Mouse (Mus musculus) common myeloid progenitor, adult 5-6 weeks (primary cell): ENCODE measurements at regions not wholly inside any gene's neighbourhood (a gene's known extent, or its start where the extent isn't known, plus 50 kb on each side); places are given as distances from the start of the nearest gene placed in this dataset.
A peak's percentile ranks its signal among the peaks of the same experiment; 100 is the strongest.

Experiments
- ATAC-seq: replicated peaks from 2 replicates; pipeline ENCODE4 v1.8.0; 2016; ENCODE audit warnings: low read depth, mild to moderate bottlenecking, moderate TSS enrichment, inconsistent platforms; ENCODE audit not compliant: poor library complexity, severe bottlenecking

- no peak for ATAC-seq
Observed at GRCm38 (mm10) chr19:28732998-28733397, 53.1 kb upstream of the Glis3 start.

DNA sequence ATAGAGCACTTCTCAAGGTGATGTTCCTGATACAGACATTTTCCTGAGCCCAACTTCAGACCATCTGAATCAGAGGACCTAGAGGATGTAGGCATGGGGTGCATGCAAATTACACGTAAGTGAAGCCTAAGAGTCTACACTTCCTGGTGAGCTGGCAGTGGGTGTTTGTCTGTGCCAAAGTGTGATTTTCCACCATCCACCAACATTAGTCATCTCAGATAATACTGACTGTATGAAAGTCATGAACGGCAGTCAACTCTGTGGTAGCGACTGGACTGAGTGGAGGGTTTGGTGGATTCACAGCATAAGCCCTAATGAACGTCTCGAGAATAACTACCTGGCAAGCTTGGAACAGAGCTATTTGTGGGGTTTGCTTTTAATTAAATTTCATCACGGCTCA lies 53.9 kb upstream of the Glis3 start:
- no peak for ATAC-seq

- ATAC-seq, result no peak
Observed at GRCm38 (mm10) chr19:28743176-28743793, 63.4 kb upstream of the Glis3 start.

GRCm38 (mm10) chr19:28745105-28745504 lies 65.2 kb upstream of the Glis3 start:
- no peak for ATAC-seq

DNA sequence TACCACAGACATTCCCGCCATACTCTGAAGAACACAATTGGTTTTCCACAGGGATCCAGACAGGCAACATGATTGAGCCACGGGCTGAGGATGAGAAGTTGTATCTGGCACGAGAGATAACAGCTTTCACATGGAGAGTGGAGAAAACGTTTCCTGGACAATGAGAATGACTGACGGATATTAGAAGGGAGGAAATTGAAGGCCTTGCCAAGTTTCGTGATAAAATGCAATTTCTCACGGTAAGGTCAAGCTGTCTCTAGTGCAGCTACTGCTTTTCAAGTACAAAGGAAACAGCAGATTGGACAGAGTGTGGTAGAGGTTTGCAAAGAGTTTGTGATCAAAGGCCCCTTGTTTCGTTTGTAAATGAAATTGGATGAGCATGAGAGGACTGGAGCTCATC lies 65.7 kb upstream of the Glis3 start:
- no peak for ATAC-seq

DNA sequence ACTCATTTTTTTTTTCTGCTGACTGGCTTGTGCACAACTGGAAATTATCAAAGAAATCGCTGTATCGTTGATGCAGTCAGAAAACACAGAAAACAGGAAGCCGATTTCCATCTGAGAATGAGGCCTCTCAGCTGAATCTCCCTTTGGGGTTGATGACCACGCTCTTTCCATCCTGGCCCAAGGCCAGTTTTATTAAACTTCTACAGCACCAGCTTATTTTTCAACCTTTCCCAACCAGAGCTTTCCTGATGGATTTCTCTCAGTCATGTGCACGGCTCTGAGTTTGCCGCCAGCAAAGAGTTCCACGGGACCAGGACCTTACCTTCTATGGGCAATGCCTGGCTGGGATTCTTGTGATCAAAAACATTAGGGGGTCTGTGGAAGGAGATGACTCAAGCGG lies 71.2 kb upstream of the Glis3 start:
- no peak for ATAC-seq

DNA sequence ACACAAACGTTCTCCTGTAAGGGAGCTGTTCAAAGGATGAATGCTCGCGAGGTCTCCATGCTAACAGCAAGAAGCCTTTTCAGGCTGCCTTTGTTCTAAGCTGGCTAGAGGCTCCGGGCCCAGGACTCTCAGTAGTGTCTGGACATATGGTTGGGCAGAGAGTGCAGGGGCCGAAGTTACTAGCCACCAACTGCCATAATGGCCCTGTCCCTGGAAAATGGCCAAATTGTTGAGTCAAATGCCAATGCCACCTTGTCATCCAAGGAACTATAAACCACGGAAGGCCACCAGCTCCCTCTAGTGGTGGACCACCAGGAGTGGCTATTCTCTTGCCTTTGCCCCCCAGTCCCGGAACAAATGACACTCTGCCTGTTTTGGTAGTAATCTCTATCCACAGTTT lies 76.0 kb upstream of the Slc1a1 start:
- peak; percentile 45; the same call in 1 of the 2 replicates for ATAC-seq

DNA sequence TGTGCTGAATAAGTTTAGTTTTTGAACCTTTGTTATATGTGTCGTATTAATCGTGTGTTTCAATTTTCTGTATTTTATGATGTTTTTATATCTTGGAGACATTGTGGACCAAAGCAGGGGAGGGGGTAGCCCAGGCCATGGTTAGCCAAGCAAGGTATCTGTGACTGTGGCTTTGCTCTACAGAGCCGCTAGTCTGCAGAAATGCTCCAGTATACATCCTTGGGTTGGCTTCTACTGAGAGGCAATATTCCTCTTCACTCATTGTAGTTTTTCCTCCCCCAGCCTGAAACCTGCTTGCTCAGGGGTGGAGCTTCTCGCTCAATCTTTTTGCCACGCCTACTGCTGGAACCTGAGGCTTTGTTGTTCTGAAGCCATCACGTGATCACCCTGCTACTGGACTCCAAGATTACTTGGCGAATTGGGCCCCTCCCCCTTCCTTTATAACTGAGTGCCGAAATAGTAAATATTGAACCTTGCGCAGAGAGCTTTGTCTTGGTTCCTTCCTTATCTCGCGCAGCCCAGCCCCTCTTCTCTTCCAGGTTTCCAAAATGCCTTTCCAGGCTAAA lies 70.0 kb upstream of the Slc1a1 start:
- ATAC-seq, result no peak

DNA sequence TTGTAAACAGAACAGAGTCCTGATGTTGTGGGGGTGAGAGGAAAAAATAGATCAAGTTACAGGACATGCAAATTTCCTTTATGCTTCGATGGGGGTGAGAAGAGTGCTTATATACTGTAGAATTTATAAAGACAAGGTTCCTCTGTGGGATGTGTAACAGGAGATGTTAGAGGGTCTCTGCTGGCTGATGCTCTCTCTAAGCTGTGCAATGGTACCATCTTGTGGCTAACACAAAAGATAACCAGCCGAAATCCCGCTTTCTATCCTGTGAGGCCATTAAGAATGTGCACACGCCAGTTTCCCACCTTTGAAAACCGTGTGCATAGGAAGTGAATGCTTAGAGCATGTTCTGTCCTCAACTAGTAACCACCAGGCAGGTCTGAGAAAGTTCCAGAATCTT lies 66.6 kb upstream of the Slc1a1 start:
- ATAC-seq, result no peak

- peak; percentile 42; the same call in 1 of the 2 replicates for ATAC-seq
Observed at GRCm38 (mm10) chr19:28770419-28770818, 64.4 kb upstream of the Slc1a1 start.

DNA sequence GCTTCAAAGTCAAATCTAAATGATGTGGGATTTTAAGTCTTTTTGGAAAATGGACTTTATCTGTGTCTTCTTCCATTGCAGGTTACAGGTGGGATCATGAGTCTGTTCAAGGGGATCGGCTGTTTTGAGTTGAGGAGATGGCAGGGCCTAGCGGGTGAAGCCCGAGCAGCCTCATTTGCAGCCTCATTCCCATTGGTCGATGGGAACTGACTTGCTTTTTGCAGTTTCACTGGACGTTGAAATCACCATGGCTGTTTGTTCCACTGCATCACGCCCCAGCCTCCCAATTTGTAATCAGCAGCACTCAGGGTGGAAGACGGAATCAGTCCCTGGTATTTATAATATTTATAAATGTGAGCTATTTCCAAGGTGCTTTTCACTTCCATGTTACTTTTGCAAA lies 63.0 kb upstream of the Slc1a1 start:
- ATAC-seq, result no peak

GRCm38 (mm10) chr19:28772840-28773570 lies 61.8 kb upstream of the Slc1a1 start:
- no peak for ATAC-seq

DNA sequence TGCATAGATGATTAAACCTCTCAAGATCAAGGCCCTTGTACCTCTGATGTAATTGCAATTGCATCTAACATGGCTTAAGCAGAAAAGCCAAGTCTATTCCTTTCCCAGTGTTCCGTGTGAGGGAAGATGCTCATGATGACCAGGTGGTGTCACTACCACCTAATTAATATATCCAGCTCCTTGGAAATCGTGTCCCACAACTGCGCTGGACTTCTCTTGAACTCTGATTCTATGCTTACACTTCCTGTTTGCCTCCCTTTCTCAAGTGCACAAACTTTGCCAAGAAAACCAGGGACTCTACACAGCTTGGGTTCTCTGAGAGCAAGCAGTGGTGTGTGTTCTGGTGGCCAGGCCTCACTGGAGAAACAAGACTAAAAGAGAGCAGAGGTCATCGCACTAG lies 58.0 kb upstream of the Slc1a1 start:
- no peak for ATAC-seq

DNA sequence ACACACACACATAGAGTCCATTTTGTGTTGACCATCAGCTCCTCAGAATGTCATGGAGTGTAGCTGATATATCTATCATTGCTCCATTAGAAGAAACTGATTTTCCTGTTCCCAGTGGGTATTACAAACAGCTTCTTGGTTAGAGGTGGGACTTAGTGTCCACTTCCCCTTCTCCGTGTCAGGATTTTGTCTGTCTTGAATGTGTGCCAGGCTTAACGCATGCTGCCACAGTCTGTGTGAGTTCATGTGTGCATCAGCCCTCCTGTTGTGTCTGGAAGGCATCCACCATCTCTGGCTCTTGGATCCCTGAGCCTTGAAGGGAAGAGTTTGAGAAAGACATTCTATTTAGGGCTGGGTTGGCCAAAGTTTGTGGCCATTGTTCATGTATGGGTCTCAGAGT lies 57.2 kb upstream of the Slc1a1 start:
- ATAC-seq, result 0 out of 2 replicates have a peak, but pooled peaks have one; percentile 58

DNA sequence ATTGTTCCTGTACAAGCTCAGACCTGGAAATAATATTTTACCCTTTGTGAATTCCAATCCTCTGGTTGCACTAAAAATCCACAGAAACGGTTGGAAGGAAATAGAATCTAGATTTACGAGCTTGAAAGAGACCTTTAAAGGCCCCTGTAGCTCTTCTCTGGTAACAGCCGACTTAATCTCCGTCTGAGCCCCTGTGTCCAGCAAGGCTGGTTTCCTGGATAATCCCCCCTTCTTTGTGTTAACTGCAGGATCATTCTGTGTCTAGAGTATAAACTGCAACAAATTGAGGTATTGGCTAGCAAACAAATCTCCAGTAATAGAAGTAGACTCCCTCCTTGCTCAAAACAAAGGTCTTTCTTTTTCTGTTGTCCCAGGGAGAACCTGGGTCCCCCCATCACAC lies 56.5 kb upstream of the Slc1a1 start:
- no peak for ATAC-seq

DNA sequence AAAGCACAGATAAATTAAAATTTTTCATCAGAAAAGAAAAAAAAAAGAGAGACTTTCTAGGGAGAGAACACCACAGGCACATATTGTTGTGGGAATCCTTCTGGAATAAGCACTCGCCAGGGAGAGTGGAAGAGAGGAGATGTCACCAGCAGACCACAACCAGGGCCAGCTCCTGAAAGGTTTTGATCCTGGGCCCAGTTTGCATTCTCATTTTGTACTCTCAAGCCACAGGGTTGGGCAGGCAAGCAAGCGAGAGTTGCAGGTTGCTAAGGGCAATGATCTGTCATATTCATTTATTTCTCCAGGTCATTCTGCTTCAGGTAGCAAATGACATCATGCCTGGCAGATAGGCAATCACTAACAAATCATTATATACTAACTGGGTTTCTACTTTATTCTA lies 52.9 kb upstream of the Slc1a1 start:
- no peak for ATAC-seq
